Mouse (Mus musculus): ENCODE measurements around the gene Polr2e. TPM values are rescaled to one million over a fixed set of nuclear protein-coding genes. Genes with fewer than 3 reads are reported as not detected.

Polr2e gene
- total and polyA plus RNA-seq, 2 experiments from 2014 or later, result 106 to 123 TPM

DNA sequence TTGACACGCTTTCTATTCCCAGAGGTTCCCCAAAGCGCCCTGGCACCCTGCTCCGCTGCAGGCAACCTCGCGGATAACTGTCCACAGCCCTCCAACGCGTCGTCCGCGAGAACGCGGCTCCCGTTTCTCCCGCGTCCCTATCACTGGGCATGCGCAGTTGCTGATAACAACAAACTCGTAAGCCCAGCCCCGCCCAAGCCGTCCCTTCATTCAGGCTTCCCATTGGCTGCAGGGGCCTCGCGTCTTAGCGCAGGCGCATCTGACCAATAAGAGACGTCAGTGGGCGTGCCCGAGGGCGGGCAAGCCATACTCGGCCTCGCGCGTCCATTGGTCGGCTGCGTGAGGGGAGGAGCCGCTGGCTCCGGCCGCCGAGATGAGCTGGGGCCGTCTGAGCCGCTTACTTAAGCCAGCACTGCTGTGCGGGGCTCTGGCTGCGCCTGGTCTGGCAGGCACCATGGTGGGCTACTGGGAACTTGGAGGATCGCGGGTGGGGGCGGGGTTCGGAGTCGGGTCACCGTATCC lies 13.7 kb upstream of the Polr2e start:
- Histone ChIP-seq H3K27ac (ENCODE audit: low read depth) (peak overlapping the region; percentile 99), H3K4me1 (ENCODE audit: control insufficient read depth, insufficient read depth) (peaks cover 18% of the 10 kb centered on the region), H3K9ac (replicated peaks; ENCODE audit: low read depth, low read length) (peak overlapping the region; percentile 97), H3K27me3 (ENCODE audit: control insufficient read depth, insufficient read depth, low read length) (no peaks in the 10 kb centered on the region), H3K4me2 (ENCODE audit: low read depth, low read length) (peak overlapping the region; percentile 91), H3K36me3 (replicated peaks; ENCODE audit: control insufficient read depth, insufficient read depth, low read length) (peaks cover 29% of the 10 kb centered on the region), H3K4me3 (ENCODE audit: low read depth, low read length) (peak overlapping the region; percentile 89), H3K9me3 (replicated peaks; ENCODE audit: control insufficient read depth, low read length) (no peaks in the 10 kb centered on the region)
- DNase-seq (ENCODE audit: low spot score) (peak; percentile 98), ATAC-seq (ENCODE audit: insufficient read depth, low read depth) (peak; percentile 94)
- no peak for TF ChIP-seq EP300 (IDR thresholded peaks at IDR 0.05; ENCODE audit: low read depth)
- no peak for TF ChIP-seq CTCF (IDR thresholded peaks at IDR 0.05; ENCODE audit: low read depth)
- under 1% methylated on average over 47 of the region's 47 CpGs for WGBS

DNA sequence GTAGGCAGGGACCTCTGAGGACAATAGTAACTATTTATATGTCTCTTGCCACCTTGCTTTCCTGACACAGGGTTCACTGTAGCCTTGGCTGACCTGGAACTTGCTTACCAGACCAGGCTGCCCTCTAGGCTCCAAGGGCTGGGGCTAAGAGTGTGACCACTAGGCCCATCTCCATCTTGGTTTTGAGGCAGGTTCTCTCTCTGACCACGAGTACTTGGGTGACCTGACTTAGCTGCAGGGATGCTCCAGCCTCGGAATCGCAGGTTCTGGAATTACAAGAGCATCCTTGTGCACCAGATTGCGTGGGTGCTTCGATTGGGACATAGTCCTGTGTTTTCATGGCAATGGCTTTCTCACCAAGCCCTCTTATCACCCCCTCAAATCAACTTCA lies 12.8 kb upstream of the Polr2e start:
- H3K4me2 ChIP-seq (ENCODE audit: low read depth, low read length), result no peak overlapping the region
- no peak overlapping the region for H3K9ac ChIP-seq (replicated peaks; ENCODE audit: low read depth, low read length)
- peaks cover 18% of the 10 kb centered on the region for H3K4me1 ChIP-seq (ENCODE audit: control insufficient read depth, insufficient read depth)
- ATAC-seq (ENCODE audit: insufficient read depth, low read depth), result no peak
- TF ChIP-seq EP300 (IDR thresholded peaks at IDR 0.05; ENCODE audit: low read depth) (no peak), CTCF (IDR thresholded peaks at IDR 0.05; ENCODE audit: low read depth) (no peak)
- H3K9me3 ChIP-seq (replicated peaks; ENCODE audit: control insufficient read depth, low read length), result no peaks in the 10 kb centered on the region
- 85% methylated on average over 5 of the region's 5 CpGs for WGBS
- peaks cover 20% of the 10 kb centered on the region for H3K36me3 ChIP-seq (replicated peaks; ENCODE audit: control insufficient read depth, insufficient read depth, low read length)
- no peaks in the 10 kb centered on the region for H3K27me3 ChIP-seq (ENCODE audit: control insufficient read depth, insufficient read depth, low read length)
- no peak overlapping the region for H3K4me3 ChIP-seq (ENCODE audit: low read depth, low read length)
- H3K27ac ChIP-seq (ENCODE audit: low read depth), result peak overlapping the region; percentile 69
- DNase-seq (ENCODE audit: low spot score), result no peak

DNA sequence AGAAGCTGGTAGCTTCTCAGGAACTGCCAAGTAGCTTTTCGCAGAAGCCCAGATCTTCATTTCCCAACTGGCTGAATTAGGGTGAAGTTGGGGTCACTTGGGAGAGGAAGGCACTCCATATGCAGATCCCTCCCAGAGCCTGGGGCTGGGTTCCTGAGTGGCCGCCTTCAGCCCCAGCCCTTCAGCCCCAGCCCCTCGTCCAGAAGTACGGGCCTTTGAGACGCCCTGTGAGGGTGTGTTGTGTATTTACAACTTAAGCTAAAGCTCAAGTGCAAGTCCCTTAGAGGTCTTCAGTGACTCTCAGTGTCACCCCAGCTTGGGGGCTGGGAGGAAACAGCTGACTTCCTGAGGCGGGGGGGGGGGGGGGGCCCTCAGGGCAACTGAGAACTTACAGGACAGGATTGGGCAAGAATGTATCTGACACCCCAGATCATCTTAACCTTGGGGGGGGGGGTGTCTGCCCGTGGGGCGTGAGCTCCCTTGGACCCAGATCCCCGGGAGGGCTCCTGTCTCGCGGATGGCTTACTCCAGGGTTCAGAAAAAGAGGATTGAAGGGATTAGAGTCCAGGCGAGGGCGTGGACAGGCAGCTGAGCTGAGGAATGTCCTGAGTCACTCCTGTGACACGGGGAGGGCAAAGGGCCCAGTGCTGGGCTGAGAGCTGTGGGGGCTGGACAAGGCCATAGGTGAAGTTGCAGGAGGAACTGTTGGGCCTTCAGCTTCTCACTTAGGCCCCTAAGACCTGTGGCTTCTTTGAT lies 12.2 kb upstream of the Polr2e start:
- WGBS, result 31% methylated on average over 14 of the region's 14 CpGs

DNA sequence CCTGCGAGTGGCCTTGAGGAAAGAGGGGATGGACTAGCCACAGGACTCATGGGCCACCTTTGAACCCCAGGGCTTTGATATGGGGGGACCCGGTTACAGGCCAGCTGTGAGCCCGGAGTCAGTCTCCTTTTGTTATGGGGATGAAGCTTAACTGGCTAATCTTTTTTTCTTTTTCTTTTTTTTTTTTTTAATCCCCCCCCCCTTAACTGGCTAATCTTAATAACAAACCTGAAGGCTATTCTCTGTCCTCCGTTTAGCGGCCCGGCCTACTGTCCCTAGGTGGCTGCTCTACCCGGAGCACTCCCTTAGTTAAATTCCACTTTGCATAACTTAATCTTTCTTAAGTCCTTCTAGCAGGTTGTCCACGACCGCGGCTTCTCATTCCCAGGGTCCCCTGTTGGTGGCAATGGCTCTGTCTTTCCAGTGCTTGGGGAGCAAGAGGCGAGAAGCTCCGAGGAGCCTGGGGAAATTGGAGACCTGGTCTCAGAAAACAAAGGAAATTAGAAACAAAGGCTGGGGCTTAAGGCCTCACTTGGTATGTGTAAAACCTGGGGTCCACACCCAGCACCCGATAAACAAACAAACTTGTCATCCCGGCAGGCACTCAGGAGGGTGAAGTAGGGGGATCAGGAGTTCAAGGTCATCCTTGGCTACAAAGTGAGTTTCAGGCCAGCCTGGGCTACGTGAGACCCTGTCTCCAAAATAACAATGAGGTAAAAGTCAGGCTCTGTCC lies 11.5 kb upstream of the Polr2e start:
- WGBS, result 46% methylated on average over 15 of the region's 15 CpGs
- no peak for TF ChIP-seq CTCF (IDR thresholded peaks at IDR 0.05; ENCODE audit: low read depth)
- TF ChIP-seq EP300 (IDR thresholded peaks at IDR 0.05; ENCODE audit: low read depth), result no peak
- H3K4me3 ChIP-seq (ENCODE audit: low read depth, low read length), result no peak overlapping the region

More for the DNA sequence above, 12.2 kb upstream of the Polr2e start:
- no peaks in the 10 kb centered on the region for H3K27me3 ChIP-seq (ENCODE audit: control insufficient read depth, insufficient read depth, low read length)
- TF ChIP-seq CTCF (IDR thresholded peaks at IDR 0.05; ENCODE audit: low read depth) (no peak), EP300 (IDR thresholded peaks at IDR 0.05; ENCODE audit: low read depth) (no peak)
- H3K27ac ChIP-seq (ENCODE audit: low read depth), result peak overlapping the region; percentile 69
- H3K4me3 ChIP-seq (ENCODE audit: low read depth, low read length), result no peak overlapping the region
- no peak overlapping the region for H3K4me2 ChIP-seq (ENCODE audit: low read depth, low read length)
- DNase-seq (ENCODE audit: low spot score), result peak; percentile 68
- peaks cover 18% of the 10 kb centered on the region for H3K4me1 ChIP-seq (ENCODE audit: control insufficient read depth, insufficient read depth)
- ATAC-seq (ENCODE audit: insufficient read depth, low read depth), result no peak
- H3K9me3 ChIP-seq (replicated peaks; ENCODE audit: control insufficient read depth, low read length), result no peaks in the 10 kb centered on the region
- peaks cover 14% of the 10 kb centered on the region for H3K36me3 ChIP-seq (replicated peaks; ENCODE audit: control insufficient read depth, insufficient read depth, low read length)
- H3K9ac ChIP-seq (replicated peaks; ENCODE audit: low read depth, low read length), result no peak overlapping the region

DNA sequence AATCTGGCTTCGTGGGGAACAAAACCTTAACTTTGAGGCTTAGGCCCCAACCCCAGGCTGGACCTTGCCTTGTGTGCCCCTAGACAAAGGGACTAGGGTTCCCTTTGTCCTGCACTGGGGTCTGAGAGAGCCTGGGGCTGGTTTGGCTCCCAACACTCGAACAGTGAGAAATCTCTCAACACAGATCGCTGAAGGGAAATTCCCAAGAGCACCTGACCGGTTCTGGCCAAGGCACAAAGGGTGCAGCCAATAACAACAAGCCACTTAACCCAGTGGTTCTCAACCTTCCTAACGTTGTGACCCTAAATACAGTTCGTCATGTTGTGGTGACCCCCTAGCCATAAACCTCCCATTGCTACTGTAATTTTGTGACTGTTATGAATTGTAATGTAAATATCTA lies 10.6 kb upstream of the Polr2e start:
- Histone ChIP-seq H3K27ac (ENCODE audit: low read depth) (0 out of 2 replicates have a peak overlapping the region, but pooled peaks have one; percentile 11), H3K4me3 (ENCODE audit: low read depth, low read length) (no peak overlapping the region), H3K9me3 (replicated peaks; ENCODE audit: control insufficient read depth, low read length) (no peaks in the 10 kb centered on the region), H3K9ac (replicated peaks; ENCODE audit: low read depth, low read length) (0 out of 2 replicates have a peak overlapping the region, but pooled peaks have one; percentile 1), H3K27me3 (ENCODE audit: control insufficient read depth, insufficient read depth, low read length) (no peaks in the 10 kb centered on the region), H3K4me2 (ENCODE audit: low read depth, low read length) (no peak overlapping the region), H3K36me3 (replicated peaks; ENCODE audit: control insufficient read depth, insufficient read depth, low read length) (peaks cover under 1% of the 10 kb centered on the region), H3K4me1 (ENCODE audit: control insufficient read depth, insufficient read depth) (peaks cover 16% of the 10 kb centered on the region)
- WGBS, result 40% methylated on average over 6 of the region's 6 CpGs
- ATAC-seq (ENCODE audit: insufficient read depth, low read depth) (no peak), DNase-seq (ENCODE audit: low spot score) (no peak)
- TF ChIP-seq CTCF (IDR thresholded peaks at IDR 0.05; ENCODE audit: low read depth) (no peak), EP300 (IDR thresholded peaks at IDR 0.05; ENCODE audit: low read depth) (no peak)

More for the DNA sequence above, 11.5 kb upstream of the Polr2e start:
- no peak overlapping the region for H3K9ac ChIP-seq (replicated peaks; ENCODE audit: low read depth, low read length)
- ATAC-seq (ENCODE audit: insufficient read depth, low read depth), result no peak
- peaks cover 18% of the 10 kb centered on the region for H3K4me1 ChIP-seq (ENCODE audit: control insufficient read depth, insufficient read depth)
- no peak for DNase-seq (ENCODE audit: low spot score)
- H3K36me3 ChIP-seq (replicated peaks; ENCODE audit: control insufficient read depth, insufficient read depth, low read length), result peaks cover 8% of the 10 kb centered on the region
- no peaks in the 10 kb centered on the region for H3K27me3 ChIP-seq (ENCODE audit: control insufficient read depth, insufficient read depth, low read length)
- H3K27ac ChIP-seq (ENCODE audit: low read depth), result peak overlapping the region; percentile 69
- no peak overlapping the region for H3K4me2 ChIP-seq (ENCODE audit: low read depth, low read length)
- H3K9me3 ChIP-seq (replicated peaks; ENCODE audit: control insufficient read depth, low read length), result no peaks in the 10 kb centered on the region

All from heart, postnatal 0 days (tissue).